Mouse (Mus musculus): ENCODE measurements at regions not wholly inside any gene's neighbourhood (a gene's known extent, or its start where the extent isn't known, plus 50 kb on each side); places are given as distances from the start of the nearest gene placed in this dataset.

GRCm38 (mm10) chr19:30289721-30290120 lies 57.0 kb downstream of the Mbl2 start:
- DNase-seq (ENCODE audit: low spot score) = no peak

- DNase-seq (ENCODE audit: low spot score) = peak; percentile 61
These were observed 62.5 kb downstream of the Mbl2 start for GRCm38 (mm10) chr19:30295263-30295704.

DNA sequence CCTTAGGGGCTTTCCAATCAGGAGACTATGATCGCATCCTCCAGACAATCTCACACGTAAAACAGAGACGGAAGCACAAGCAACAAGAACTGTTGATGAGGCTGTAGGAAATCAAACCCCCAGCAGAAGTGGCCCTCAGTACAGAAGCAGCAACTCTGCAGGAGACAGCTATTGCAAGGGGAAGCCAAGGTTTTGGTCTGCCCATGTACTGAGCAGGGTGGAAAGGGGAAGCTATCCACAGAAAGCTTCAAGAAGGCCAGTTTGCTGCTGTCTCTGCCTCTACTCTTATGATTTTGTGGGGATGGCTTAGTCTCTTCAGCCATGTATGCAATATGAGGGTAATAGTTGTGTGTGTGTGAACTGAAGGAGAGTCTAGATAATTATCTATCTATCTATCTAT lies 63.3 kb downstream of the Mbl2 start:
- DNase-seq (ENCODE audit: low spot score) = no peak

- no peak for DNase-seq (ENCODE audit: low spot score)
These were observed 66.8 kb downstream of the Mbl2 start for GRCm38 (mm10) chr19:30299536-30299935.

- peak; percentile 25 for DNase-seq (ENCODE audit: low spot score)
These were observed 69.5 kb downstream of the Mbl2 start for GRCm38 (mm10) chr19:30302281-30302680.

GRCm38 (mm10) chr19:30306379-30306778 lies 73.6 kb downstream of the Mbl2 start:
- no peak for DNase-seq (ENCODE audit: low spot score)

DNA sequence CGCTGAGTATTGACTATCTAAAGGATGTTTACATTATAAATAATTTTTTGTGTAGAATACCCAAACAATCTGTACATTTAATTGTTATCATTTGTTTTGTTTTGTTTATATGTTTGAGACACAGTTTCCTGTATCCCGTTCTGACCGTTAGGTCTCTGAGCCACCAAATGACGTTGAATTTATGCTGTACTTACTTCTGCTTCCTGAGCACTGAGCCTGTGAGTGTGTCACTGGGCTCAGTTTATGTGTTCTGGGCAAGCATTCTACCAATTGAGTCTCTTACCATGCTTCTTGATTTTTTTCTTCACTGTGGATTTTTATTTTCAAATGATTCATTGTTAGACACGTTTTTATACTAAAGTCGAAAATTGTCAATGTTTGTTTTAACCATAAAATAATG lies 74.2 kb downstream of the Mbl2 start:
- DNase-seq (ENCODE audit: low spot score) = no peak

DNA sequence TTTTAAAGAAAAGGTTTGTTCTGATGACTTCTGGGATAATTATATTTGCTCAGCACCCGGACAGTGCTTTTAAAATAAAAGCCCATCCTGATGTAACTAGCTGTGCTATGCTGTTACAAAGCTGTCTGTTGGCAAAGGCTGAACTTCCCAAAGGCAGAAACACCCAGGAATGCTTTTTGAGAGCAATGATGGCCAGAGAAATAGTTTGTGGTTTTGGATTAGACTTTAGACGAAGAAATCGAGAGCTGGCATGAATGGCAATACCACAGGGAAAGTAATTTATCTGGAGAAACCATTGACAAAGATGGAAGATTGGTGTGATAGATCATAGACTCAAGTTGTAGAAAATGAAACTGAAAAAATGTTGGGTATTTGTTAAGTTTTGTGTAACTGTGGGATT lies 84.6 kb downstream of the Mbl2 start:
- DNase-seq (ENCODE audit: low spot score) = no peak

- no peak for DNase-seq (ENCODE audit: low spot score)
These were observed 95.0 kb downstream of the Mbl2 start for GRCm38 (mm10) chr19:30327693-30328092.

- no peak for DNase-seq (ENCODE audit: low spot score)
These were observed 96.1 kb downstream of the Mbl2 start for GRCm38 (mm10) chr19:30328886-30329285.

DNA sequence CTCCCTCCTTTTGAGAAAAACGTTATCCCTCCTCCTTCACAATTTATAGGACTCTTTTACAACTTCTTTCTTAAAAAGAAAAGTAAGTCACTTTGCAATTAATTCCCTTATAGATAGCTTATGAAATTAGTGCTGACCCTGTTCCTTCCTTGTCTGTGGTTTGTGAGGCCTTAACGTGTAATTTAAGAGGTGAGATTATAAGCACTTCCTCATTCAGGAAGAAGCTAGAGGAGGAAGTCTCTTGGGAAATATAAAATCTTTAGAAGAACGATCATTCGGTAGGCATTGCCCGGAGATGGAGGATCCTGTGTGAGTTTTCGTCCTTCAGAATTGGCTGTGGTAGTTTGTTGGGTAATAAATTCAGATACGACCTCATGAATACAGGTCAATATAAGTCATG lies 98.0 kb downstream of the Mbl2 start:
- DNase-seq (ENCODE audit: low spot score) = no peak

GRCm38 (mm10) chr19:30331850-30332249 lies 99.1 kb downstream of the Mbl2 start:
- DNase-seq (ENCODE audit: low spot score) = no peak

- DNase-seq (ENCODE audit: low spot score) = no peak
These were observed 111.7 kb downstream of the Mbl2 start for GRCm38 (mm10) chr19:30344401-30344800.

- DNase-seq (ENCODE audit: low spot score) = no peak
These were observed 116.2 kb downstream of the Mbl2 start for GRCm38 (mm10) chr19:30348924-30349323.

- no peak for DNase-seq (ENCODE audit: low spot score)
These were observed 122.2 kb downstream of the Mbl2 start for GRCm38 (mm10) chr19:30354981-30355380.

- DNase-seq (ENCODE audit: low spot score) = no peak
These were observed 126.2 kb downstream of the Mbl2 start for GRCm38 (mm10) chr19:30358961-30359360.

DNA sequence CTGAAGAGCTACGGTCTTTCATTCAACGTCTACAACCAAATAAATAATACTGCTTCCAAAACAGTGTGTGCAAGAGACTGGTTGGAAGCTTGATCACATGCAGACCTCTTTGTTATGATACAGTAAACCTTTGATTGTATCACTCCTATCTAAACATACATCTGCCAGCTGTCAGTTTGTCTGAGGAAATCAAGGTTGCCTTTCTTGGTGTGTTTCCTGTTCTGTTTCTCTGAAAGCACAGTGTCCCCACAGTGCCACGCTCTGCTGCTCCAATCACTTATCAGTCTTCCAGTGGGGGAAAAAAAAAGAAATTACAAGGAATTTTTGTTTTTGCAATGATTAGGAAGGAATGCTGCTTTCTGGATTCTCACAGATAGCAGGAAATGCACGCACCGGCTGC lies 139.2 kb downstream of the Mbl2 start:
- peak; percentile 9 for DNase-seq (ENCODE audit: low spot score)

- no peak for DNase-seq (ENCODE audit: low spot score)
These were observed 147.0 kb downstream of the Mbl2 start for GRCm38 (mm10) chr19:30379767-30380166.

DNA sequence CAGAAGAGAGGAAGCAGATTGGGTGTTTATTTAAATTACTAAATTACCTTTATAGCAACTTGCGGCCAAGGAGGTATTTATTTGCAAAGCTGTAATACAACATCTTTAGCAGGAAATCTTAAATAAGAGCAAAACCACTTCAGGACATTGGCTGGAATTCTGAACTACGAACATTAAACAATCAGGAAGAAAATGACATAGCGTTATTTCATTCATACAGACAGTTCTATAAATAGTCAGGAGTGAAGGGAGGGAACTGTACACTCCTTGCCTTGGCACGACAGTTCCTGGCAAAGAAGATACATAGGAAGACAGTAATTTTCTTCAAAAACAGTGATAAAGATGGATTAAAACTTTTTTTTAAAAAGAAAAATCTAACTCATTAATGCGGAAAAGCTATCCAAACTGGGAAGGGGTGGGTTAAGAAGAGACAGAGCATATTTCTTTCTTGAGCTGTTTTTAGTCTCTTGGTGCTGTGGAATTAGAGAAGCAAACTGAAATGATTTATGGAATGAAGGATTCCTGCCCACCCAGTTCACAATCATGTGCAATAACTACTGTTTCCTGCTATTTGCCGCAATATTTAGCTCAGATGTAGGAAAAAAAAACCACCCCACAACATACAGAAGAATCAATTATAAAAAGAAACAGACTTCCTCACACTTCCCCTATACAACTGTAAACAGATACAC lies 147.9 kb downstream of the Mbl2 start:
- no peak for DNase-seq (ENCODE audit: low spot score)

GRCm38 (mm10) chr19:30393791-30394190 lies 155.7 kb downstream of the Dkk1 start:
- peak; percentile 24 for DNase-seq (ENCODE audit: low spot score)

DNA sequence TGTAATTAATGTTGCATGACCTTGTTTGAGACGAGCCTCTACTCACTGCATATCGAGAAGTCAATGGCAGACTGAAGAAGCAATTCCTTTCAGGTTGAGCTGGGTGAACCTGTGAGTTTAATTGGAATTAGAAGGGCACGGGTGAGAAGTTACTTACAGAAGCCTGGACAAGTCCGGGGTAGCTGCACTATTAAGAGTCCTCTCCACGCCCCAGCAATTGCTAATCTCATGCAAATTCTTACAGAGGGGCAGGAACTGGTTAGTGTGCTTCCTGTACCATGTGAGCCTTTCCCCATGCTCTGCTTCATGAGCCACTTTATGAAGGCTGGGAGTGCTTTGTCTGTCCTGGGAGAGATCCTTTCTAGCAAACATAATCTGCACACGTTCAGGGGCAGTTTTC lies 142.5 kb downstream of the Dkk1 start:
- no peak for DNase-seq (ENCODE audit: low spot score)

- peak; percentile 86 for DNase-seq (ENCODE audit: low spot score)
These were observed 129.7 kb downstream of the Dkk1 start for GRCm38 (mm10) chr19:30419556-30420280.

DNA sequence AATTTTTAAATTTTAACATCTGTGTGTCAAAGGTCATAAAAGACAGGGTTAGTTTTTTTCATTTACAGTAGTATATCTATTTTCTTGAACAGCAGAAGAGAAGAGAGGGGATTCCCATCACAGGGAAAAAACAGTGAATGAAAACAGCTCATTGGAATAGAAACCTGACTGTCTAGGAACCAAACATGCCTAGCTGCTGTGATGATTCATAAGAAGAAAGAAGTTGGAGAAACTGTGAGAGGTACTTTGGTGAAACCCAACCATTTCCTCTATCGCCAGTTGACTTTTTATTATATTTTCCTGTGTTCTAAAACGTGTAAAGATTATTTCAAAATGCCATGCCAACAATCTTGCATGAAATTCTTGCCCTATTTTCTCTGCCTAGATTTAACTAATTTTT lies 123.8 kb downstream of the Dkk1 start:
- no peak for DNase-seq (ENCODE audit: low spot score)

DNA sequence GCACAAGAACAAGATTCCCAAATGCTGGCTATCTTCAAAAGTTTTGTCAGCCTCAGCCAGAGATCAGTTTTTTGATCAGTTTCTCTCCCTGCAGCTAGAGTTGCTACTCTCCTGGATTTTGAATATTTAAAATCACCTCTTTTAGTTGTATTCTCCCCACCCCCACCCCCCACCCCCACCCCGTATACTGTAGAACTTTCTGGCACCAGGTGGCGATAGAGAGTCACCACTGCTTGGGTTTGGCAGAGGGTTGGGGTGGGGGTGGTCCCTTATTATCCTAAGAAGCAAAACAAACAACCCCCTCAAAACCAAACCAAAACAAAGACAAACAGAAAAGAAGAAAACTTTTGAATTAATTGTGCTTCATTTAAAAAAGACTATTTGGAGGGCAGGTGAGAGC lies 122.0 kb downstream of the Dkk1 start:
- DNase-seq (ENCODE audit: low spot score) = peak; percentile 34

Data from embryo, embryonic 10 days (tissue).